Mouse (Mus musculus) midbrain, embryonic 15.5 days (tissue): ENCODE data around the gene Ccdc105. TPM values are rescaled to one million over a fixed set of nuclear protein-coding genes. Genes with fewer than 3 reads are reported as not detected.

Experiments used
- ATAC-seq: fragments of 200-750 bp; cut with Nextera tagmentation; replicated peaks from 2 replicates; pipeline ENCODE4 v1.8.0; 2017; ENCODE audit warnings: moderate TSS enrichment
- H3K27ac ChIP-seq: fragments of 300-500 bp; sonication (generic); 2 replicates; pipeline ENCODE4 v1.5.1; 2015; ENCODE audit warnings: mild to moderate bottlenecking, inconsistent platforms
- H3K27me3 ChIP-seq: fragments of 300-500 bp; sonication (generic); replicated peaks from 2 replicates; pipeline ENCODE4 v1.6.1; 2015; ENCODE audit warnings: inconsistent platforms
- H3K36me3 ChIP-seq: fragments of 300-500 bp; sonication (generic); replicated peaks from 2 replicates; pipeline ENCODE4 v1.6.1; 2015; ENCODE audit warnings: inconsistent platforms
- H3K4me1 ChIP-seq: fragments of 300-500 bp; sonication (generic); 2 replicates; pipeline ENCODE4 v1.6.1; 2015; ENCODE audit warnings: inconsistent platforms
- H3K4me2 ChIP-seq: fragments of 300-500 bp; sonication (generic); 2 replicates; pipeline ENCODE4 v1.6.1; 2015; ENCODE audit warnings: inconsistent platforms, mild to moderate bottlenecking, moderate library complexity
- H3K4me3 ChIP-seq: fragments of 300-500 bp; sonication (generic); 2 replicates; pipeline ENCODE4 v1.5.1; 2015; ENCODE audit warnings: mild to moderate bottlenecking, inconsistent platforms
- H3K9ac ChIP-seq: fragments of 300-500 bp; sonication (generic); 2 replicates; pipeline ENCODE4 v1.6.1; 2015; ENCODE audit warnings: mild to moderate bottlenecking, inconsistent platforms
- H3K9me3 ChIP-seq: fragments of 300-500 bp; sonication (generic); 2 replicates; pipeline ENCODE4 v1.6.1; 2016; ENCODE audit warnings: inconsistent platforms
- WGBS: fragments of 180-500 bp; shearing (Covaris S2); methylation state at CpG from one replicate; pipeline ENCODE4 v1.1.7; 2015; ENCODE audit warnings: mixed read lengths; 5-methylcytosine and 5-hydroxymethylcytosine counted together
- polyA plus RNA-seq: library from polyadenylated mRNA; unstranded; fragments of >200 nt; fragmentation: Nextera tagmentation; extraction: Ambion mirVana; gene quantifications from 2 replicates; pipeline ENCODE4 v1.2.1, GENCODE M21; 2015

Ccdc105 gene
- polyA plus RNA-seq, 1 experiment from 2014 or later: 0.50 TPM

GRCm38 (mm10) chr10:78745453-78746232, 7.2 kb downstream of the Ccdc105 start:
- H3K4me3 ChIP-seq: no peak overlapping the region
- H3K4me2 ChIP-seq: no peak overlapping the region
- H3K27me3 ChIP-seq: no peaks in the 10 kb centered on the region
- no peak for ATAC-seq
- no peaks in the 10 kb centered on the region for H3K36me3 ChIP-seq
- H3K4me1 ChIP-seq: peaks cover 15% of the 10 kb centered on the region; the same call in 1 of the 2 replicates
- no peaks in the 10 kb centered on the region for H3K9me3 ChIP-seq
- 65% methylated on average over 4 of the region's 4 CpGs for WGBS
- H3K9ac ChIP-seq: no peak overlapping the region
- H3K27ac ChIP-seq: no peak overlapping the region

GRCm38 (mm10) chr10:78743721-78744120, 9.1 kb downstream of the Ccdc105 start:
- Histone ChIP-seq H3K4me1 (peaks cover 15% of the 10 kb centered on the region; the same call in 1 of the 2 replicates), H3K4me2 (no peak overlapping the region), H3K36me3 (no peaks in the 10 kb centered on the region), H3K27me3 (no peaks in the 10 kb centered on the region), H3K9ac (no peak overlapping the region), H3K4me3 (no peak overlapping the region), H3K9me3 (no peaks in the 10 kb centered on the region), H3K27ac (no peak overlapping the region)
- no peak for ATAC-seq

- Histone ChIP-seq H3K4me3 (no peak overlapping the region), H3K36me3 (no peaks in the 10 kb centered on the region), H3K9me3 (no peaks in the 10 kb centered on the region), H3K27me3 (no peaks in the 10 kb centered on the region), H3K9ac (no peak overlapping the region), H3K27ac (no peak overlapping the region), H3K4me2 (no peak overlapping the region), H3K4me1 (no peaks in the 10 kb centered on the region)
- WGBS: 77% methylated on average over 4 of the region's 4 CpGs
- no peak for ATAC-seq
These were observed 13.0 kb downstream of the Ccdc105 start for GRCm38 (mm10) chr10:78739821-78740220.

- Histone ChIP-seq H3K9me3 (no peaks in the 10 kb centered on the region), H3K9ac (no peak overlapping the region), H3K4me1 (no peaks in the 10 kb centered on the region), H3K36me3 (no peaks in the 10 kb centered on the region), H3K4me2 (no peak overlapping the region), H3K27me3 (no peaks in the 10 kb centered on the region), H3K4me3 (no peak overlapping the region), H3K27ac (no peak overlapping the region)
- 87% methylated on average over 5 of the region's 5 CpGs for WGBS
- no peak for ATAC-seq
These were observed 25.0 kb downstream of the Ccdc105 start for GRCm38 (mm10) chr10:78727876-78728275.

- no peaks in the 10 kb centered on the region for H3K27me3 ChIP-seq
- H3K9ac ChIP-seq: no peak overlapping the region
- H3K4me2 ChIP-seq: no peak overlapping the region
- no peaks in the 10 kb centered on the region for H3K36me3 ChIP-seq
- WGBS: 62% methylated on average over 3 of the region's 3 CpGs
- no peak overlapping the region for H3K27ac ChIP-seq
- ATAC-seq: no peak
- no peaks in the 10 kb centered on the region for H3K9me3 ChIP-seq
- H3K4me1 ChIP-seq: no peaks in the 10 kb centered on the region
- no peak overlapping the region for H3K4me3 ChIP-seq
These were observed 25.8 kb downstream of the Ccdc105 start for GRCm38 (mm10) chr10:78727035-78727434.

GRCm38 (mm10) chr10:78723416-78723815, 29.4 kb downstream of the Ccdc105 start:
- no peak for ATAC-seq
- Histone ChIP-seq H3K27ac (no peak overlapping the region), H3K4me2 (no peak overlapping the region), H3K4me3 (no peak overlapping the region), H3K4me1 (no peaks in the 10 kb centered on the region), H3K9me3 (no peaks in the 10 kb centered on the region), H3K36me3 (no peaks in the 10 kb centered on the region), H3K9ac (no peak overlapping the region), H3K27me3 (no peaks in the 10 kb centered on the region)
- 45% methylated on average over 2 of the region's 2 CpGs for WGBS

- Histone ChIP-seq H3K9me3 (no peaks in the 10 kb centered on the region), H3K4me1 (no peaks in the 10 kb centered on the region), H3K36me3 (no peaks in the 10 kb centered on the region), H3K4me3 (no peak overlapping the region), H3K9ac (no peak overlapping the region), H3K27ac (no peak overlapping the region), H3K27me3 (no peaks in the 10 kb centered on the region), H3K4me2 (no peak overlapping the region)
- 70% methylated on average over 2 of the region's 2 CpGs for WGBS
- ATAC-seq: no peak
These were observed 30.2 kb downstream of the Ccdc105 start for GRCm38 (mm10) chr10:78722654-78723053.

GRCm38 (mm10) chr10:78722036-78722435, 30.8 kb downstream of the Ccdc105 start:
- H3K9me3 ChIP-seq: no peaks in the 10 kb centered on the region
- H3K27ac ChIP-seq: no peak overlapping the region
- H3K9ac ChIP-seq: no peak overlapping the region
- H3K36me3 ChIP-seq: no peaks in the 10 kb centered on the region
- H3K4me1 ChIP-seq: no peaks in the 10 kb centered on the region
- no peaks in the 10 kb centered on the region for H3K27me3 ChIP-seq
- ATAC-seq: no peak
- H3K4me2 ChIP-seq: no peak overlapping the region
- H3K4me3 ChIP-seq: no peak overlapping the region
- 89% methylated on average over 5 of the region's 5 CpGs for WGBS

- H3K4me1 ChIP-seq: no peaks in the 10 kb centered on the region
- H3K4me3 ChIP-seq: no peak within 1 kb of the TSS
- H3K27me3 ChIP-seq: no peaks in the 10 kb centered on the region
- no peak within 1 kb of the TSS for H3K27ac ChIP-seq
- ATAC-seq: no peak
- H3K36me3 ChIP-seq: no peaks in the 10 kb centered on the region
- 69% methylated on average over 11 of the region's 11 CpGs for WGBS
- no peaks in the 10 kb centered on the region for H3K9me3 ChIP-seq
- no peak within 1 kb of the TSS for H3K4me2 ChIP-seq
- H3K9ac ChIP-seq: no peak within 1 kb of the TSS
These were observed 34.8 kb downstream of the Ccdc105 start, which contains the start of gene Casp14 for GRCm38 (mm10) chr10:78718056-78718455. Casp14 (minus strand) TSS chr10:78718294.

GRCm38 (mm10) chr10:78716231-78716630, 36.6 kb downstream of the Ccdc105 start:
- H3K4me3 ChIP-seq: no peak overlapping the region
- H3K27ac ChIP-seq: no peak overlapping the region
- H3K4me2 ChIP-seq: no peak overlapping the region
- no peaks in the 10 kb centered on the region for H3K4me1 ChIP-seq
- H3K36me3 ChIP-seq: no peaks in the 10 kb centered on the region
- no peaks in the 10 kb centered on the region for H3K27me3 ChIP-seq
- ATAC-seq: no peak
- no peak overlapping the region for H3K9ac ChIP-seq
- H3K9me3 ChIP-seq: no peaks in the 10 kb centered on the region

GRCm38 (mm10) chr10:78715156-78715555, 37.7 kb downstream of the Ccdc105 start:
- Histone ChIP-seq H3K9ac (no peak overlapping the region), H3K4me1 (no peaks in the 10 kb centered on the region), H3K27me3 (no peaks in the 10 kb centered on the region), H3K4me2 (no peak overlapping the region), H3K4me3 (no peak overlapping the region), H3K27ac (no peak overlapping the region), H3K9me3 (no peaks in the 10 kb centered on the region), H3K36me3 (no peaks in the 10 kb centered on the region)
- 95% methylated on average over 7 of the region's 7 CpGs for WGBS
- ATAC-seq: no peak

GRCm38 (mm10) chr10:78714129-78714528, 38.7 kb downstream of the Ccdc105 start:
- H3K27me3 ChIP-seq: no peaks in the 10 kb centered on the region
- H3K9ac ChIP-seq: no peak overlapping the region

GRCm38 (mm10) chr10:78710706-78711105, 42.2 kb downstream of the Ccdc105 start:
- H3K36me3 ChIP-seq: no peaks in the 10 kb centered on the region
- H3K27me3 ChIP-seq: no peaks in the 10 kb centered on the region
- no peak for ATAC-seq
- H3K9me3 ChIP-seq: no peaks in the 10 kb centered on the region
- H3K9ac ChIP-seq: no peak overlapping the region
- no peak overlapping the region for H3K4me3 ChIP-seq
- H3K27ac ChIP-seq: no peak overlapping the region
- H3K4me2 ChIP-seq: no peak overlapping the region
- no peaks in the 10 kb centered on the region for H3K4me1 ChIP-seq

More at GRCm38 (mm10) chr10:78714129-78714528, 38.7 kb downstream of the Ccdc105 start:
- no peak overlapping the region for H3K4me2 ChIP-seq
- H3K9me3 ChIP-seq: no peaks in the 10 kb centered on the region
- no peak overlapping the region for H3K4me3 ChIP-seq
- 82% methylated on average over 6 of the region's 6 CpGs for WGBS
- no peak for ATAC-seq
- H3K36me3 ChIP-seq: no peaks in the 10 kb centered on the region
- H3K27ac ChIP-seq: no peak overlapping the region
- H3K4me1 ChIP-seq: no peaks in the 10 kb centered on the region
